Mouse (Mus musculus) thymus, postnatal 0 days (tissue): ENCODE data around the gene Erap1. TPM values are rescaled to one million over a fixed set of nuclear protein-coding genes. Genes with fewer than 3 reads are reported as not detected.

ENCODE experiments used
- polyA plus RNA-seq: library from polyadenylated mRNA; unstranded; fragments of >200 nt; fragmentation: Nextera tagmentation; extraction: Ambion mirVana; gene quantifications from 2 replicates; pipeline ENCODE4 v1.2.1, GENCODE M21; 2015

Erap1 gene
- polyA plus RNA-seq, 1 experiment from 2014 or later = 57.8 TPM

Other genes starting within 250 kb of the Erap1 start
- 2.2 and 2.7 TPM in 2 replicates for gene Zfp72, start 248.7 kb upstream of the Erap1 start, polyA plus RNA-seq
- 73.4 and 74.5 TPM in 2 replicates for gene Ftl1-ps1, start 239.9 kb upstream of the Erap1 start, polyA plus RNA-seq
- 16.4 and 16.9 TPM in 2 replicates for gene Zfp825, start 145.6 kb upstream of the Erap1 start, polyA plus RNA-seq
- gene Cast, start 169.2 kb downstream of the Erap1 start, polyA plus RNA-seq = 43.4 and 47.4 TPM in 2 replicates